Mouse (Mus musculus) embryo, embryonic 11 days (tissue): ENCODE measurements around the gene Loxl4.
A peak's percentile ranks its signal among the peaks of the same experiment; 100 is the strongest.

Experiments used
- DNase-seq: peaks from one replicate; pipeline ENCODE4 v3.0.0-alpha.2; 2015

Loxl4 gene

GRCm38 (mm10) chr19:42608082-42608481, 4.5 kb downstream of the Loxl4 start:
- no peak for DNase-seq

DNA sequence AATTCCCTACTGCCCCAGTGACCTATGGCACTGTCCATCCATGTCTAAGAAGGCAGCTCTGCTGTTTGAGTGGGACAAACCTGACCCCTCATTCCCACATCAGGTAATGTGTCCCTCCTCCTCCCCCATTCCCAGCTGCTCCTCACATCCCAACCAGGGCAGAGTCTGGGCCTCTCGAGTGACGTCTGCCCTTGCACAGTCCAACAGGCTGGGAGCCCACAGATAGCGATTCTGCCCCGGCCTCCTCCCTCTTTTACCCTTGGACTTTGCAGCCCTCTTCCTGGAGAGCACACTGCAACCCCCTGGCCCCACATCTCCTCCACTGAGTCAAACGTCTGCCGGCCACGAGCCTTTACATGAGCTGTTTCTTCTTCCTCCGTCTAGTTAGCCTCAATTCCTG, 10.0 kb downstream of the Loxl4 start:
- DNase-seq, result no peak

DNA sequence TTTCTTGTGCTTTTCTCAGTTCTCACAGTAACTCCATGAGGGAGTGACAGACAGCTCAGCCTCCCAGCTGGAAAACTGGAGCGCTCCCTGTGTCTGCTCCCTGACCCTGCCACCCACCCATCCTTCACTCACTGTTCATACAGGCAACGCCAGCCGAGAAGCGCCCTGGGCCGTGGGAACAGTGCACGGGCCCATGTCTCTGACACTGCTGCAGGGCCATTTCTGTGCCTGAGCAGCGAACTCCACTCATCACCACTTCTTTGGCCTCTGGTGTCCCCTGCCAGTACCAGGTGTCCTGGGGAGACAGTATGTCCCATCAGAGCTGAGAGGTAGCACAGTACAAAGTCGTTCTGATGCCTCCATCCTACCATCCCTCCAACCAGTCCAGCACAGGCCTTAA, 10.6 kb downstream of the Loxl4 start:
- no peak for DNase-seq

DNA sequence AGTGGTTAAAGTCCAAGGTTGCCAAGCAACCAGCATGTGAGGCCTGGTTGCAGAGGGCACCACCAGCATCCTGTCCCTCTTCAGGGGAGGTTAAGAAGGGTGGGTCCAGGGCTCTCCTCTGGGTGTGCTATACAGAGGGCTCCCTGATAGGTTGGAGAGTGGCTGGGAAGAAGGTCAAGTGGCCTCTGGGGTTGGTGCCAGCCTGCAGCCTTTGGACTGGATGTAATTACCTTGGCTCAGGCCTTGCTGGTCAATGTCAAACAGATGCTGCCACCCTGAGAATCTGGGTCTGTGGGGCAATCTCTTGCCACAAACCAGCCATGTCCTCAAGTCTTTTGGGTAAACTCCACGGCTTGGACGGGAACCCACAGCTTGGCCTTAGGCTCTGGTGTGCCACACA, 11.2 kb downstream of the Loxl4 start:
- DNase-seq, result no peak

DNA sequence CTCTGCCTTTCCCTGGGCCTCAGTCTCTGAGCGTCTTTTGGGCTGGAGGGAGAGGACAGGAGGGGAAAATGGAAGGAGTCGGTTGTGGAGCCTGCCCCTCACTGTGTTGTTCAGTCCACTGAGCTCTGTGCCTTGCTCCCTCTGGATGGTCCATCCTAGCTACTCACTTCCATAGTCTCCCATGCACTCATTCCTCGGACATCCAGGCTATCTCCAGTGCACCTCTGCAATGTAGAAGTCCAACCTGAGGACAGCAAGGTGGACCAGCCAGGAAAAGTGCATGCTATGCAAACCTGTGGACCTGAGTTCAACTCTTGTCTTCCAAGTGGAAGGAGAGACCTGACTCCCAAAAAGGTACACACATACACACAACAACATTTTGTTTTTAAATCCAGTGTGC, 12.0 kb downstream of the Loxl4 start:
- DNase-seq, result no peak

GRCm38 (mm10) chr19:42599891-42600290, 12.7 kb downstream of the Loxl4 start:
- DNase-seq, result no peak

- DNase-seq, result no peak
These were observed 14.7 kb downstream of the Loxl4 start for GRCm38 (mm10) chr19:42597896-42598295.

- no peak for DNase-seq
These were observed 15.3 kb downstream of the Loxl4 start for GRCm38 (mm10) chr19:42597286-42597685.

GRCm38 (mm10) chr19:42595066-42595465, 17.5 kb downstream of the Loxl4 start:
- no peak for DNase-seq

DNA sequence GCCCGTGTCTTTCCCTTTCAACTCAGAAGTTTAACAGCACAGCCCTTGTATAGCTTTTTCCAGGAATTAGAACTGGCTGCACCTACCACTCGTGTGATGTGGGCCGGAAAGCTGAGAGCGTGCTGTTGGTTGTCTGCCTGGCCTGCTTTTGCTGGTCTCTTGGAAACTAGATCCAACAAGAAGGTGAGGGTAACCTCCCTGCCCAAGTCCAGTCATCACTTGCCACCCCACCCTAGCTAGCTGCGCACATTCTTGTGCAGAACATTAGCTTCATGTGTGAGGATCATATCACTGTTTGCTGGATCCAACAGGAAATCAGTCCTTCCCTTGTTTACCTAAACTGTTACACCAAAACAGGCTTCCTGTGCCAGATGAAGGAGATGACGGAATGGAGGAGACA, 19.2 kb downstream of the Loxl4 start:
- no peak for DNase-seq

- no peak for DNase-seq
These were observed 21.1 kb downstream of the Loxl4 start for GRCm38 (mm10) chr19:42591534-42591933.

DNA sequence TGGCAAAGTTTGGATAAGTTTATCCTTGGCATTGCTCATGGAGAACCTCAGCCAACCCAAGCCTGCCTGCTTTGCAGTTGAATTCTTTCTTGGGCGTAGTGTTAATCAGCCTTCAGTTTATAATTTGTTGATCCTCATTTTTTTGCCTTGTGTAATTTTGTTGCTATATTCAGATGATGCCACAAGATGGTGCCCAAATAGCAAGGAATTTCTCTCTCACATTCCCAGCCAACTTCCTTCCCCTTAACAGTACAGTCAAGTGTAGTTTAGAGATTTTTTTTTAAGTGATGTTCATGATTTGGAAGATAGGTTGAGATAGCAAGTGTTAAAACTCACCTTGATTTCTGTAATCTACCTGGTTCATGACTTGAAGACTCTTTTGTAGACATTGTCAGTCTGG, 23.4 kb downstream of the Loxl4 start:
- peak; percentile 29 for DNase-seq

GRCm38 (mm10) chr19:42587704-42588103, 24.9 kb downstream of the Loxl4 start:
- no peak for DNase-seq

DNA sequence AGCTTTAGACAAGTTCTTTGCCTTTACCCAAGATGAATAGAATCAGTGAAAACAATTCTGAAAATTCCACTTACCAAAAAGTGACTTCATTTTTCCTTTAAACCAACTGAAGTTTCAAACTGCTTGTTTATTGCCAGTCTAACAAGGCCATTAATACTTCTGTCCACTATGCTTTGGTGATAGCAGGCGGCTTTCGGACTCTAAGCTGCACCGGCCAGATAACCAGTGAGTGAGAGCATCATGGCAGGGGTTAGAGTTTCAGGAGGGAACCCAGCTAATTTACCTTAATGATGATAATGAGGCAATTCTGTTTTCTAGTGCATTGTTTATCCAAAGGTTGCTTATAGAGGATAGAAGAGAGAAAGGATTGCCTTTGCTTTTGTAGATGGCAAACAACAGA, 28.4 kb downstream of the Loxl4 start:
- no peak for DNase-seq

- no peak for DNase-seq
These were observed 28.9 kb downstream of the Loxl4 start for GRCm38 (mm10) chr19:42583677-42584076.

GRCm38 (mm10) chr19:42582811-42583370, 29.7 kb downstream of the Loxl4 start:
- DNase-seq, result no peak

DNA sequence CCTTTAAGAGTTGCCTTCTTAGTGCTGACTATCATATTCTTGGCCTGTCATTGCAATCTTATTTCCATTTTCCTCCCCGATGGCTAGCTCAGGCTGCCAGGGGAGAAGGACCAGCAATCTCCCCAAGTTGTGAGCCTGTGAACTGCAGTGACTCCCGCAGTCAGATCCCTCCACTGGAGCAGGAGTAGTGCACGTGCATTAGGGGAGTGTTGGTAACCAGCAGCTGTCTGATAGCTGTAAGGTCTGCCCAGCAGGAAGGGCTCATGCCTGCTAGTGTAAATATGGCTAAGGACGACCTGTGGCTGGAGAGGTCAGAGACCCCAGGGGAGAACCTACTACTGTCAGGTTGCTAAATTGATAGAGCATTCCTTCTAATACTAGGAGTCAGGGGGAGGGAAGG, 31.9 kb downstream of the Loxl4 start:
- DNase-seq, result peak; percentile 38

DNA sequence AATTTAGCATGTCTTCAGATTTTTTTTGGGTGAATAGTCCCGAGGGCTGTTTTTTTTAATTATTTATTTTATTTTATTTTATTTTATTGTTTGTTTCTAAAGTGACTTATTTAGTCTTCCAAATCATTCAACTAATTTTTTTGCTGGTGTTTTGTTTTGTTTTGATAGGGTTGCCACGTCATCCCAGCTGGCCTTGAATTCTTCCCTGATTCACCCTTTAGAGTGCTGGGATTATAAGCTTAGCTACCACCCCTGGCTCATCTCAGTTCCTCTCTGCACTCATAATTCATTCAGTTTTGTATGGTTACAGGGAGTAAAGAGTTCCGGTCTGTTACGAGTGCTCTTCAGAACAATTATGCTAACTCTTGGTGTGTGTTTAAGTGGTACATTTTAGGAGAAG, 34.0 kb downstream of the Loxl4 start:
- no peak for DNase-seq

DNA sequence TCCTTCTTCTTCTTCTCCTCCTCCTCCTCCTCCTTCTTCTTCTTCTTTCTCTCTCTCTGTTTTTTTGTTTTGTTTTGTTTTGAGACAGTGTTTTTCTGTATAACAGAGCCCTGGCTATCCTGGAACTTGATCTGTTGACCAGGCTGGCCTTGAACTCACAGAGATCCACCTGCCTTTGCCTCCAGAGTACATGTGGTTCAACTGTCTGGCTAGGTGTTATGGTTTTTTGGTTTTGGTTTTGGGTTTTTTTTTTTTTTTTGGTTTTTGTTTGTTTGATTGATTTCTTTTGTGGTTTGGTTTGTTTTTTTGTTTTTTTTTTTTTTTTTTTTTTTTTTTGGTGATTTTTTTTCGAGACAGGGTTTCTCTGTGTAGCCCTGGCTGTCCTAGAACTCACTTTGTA, 35.8 kb downstream of the Loxl4 start:
- DNase-seq, result no peak

GRCm38 (mm10) chr19:42575317-42575716, 37.3 kb downstream of the Loxl4 start:
- DNase-seq, result no peak

DNA sequence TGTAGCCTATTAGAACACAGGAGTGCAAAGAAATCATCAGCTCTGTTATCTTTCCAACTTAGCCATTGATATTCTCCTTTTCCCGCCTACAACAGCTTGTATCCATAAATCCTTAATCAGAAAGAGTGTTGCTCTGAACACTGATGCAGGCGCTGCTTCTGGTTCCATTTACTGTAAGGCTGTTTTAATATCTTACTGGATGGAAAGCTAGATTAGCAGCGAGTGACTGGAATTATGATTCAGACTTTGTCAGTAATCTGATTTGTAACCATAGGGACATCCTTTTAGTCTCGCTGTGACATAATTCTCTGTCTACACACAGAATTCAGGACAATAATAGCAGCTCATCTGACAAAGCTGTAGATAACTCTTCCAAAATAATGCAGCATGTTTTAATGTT, 41.3 kb downstream of the Loxl4 start:
- DNase-seq, result no peak

GRCm38 (mm10) chr19:42569076-42569475, 43.5 kb downstream of the Loxl4 start:
- DNase-seq, result no peak

GRCm38 (mm10) chr19:42567020-42567419, 45.6 kb downstream of the Loxl4 start:
- no peak for DNase-seq

GRCm38 (mm10) chr19:42566283-42567019, 46.2 kb downstream of the Loxl4 start:
- no peak for DNase-seq

DNA sequence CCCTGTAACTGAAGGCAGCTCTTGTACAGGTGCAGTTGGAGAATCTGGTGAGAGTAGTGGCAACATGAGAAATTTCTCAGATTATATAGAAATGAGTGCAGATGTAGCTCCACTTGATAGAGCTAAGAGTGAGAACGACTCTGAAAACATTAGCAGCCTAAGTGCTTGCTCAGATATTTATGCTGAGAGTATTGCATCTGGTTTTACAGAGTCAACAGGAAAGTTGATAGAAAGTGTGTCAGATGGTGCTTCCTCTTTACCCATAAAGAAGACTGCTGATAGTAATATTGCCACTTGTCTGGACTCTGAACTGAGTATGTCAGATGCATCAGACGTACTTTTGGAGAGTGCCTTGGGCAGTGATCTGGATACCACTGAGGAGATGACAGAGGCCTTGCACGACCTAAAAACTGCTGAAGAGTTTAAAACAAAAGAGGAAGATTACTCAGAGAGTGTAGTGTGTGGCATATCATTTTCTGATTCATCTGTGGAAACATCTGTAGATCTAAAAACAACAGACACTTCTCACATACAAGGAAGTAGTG, 48.8 kb downstream of the Loxl4 start:
- no peak for DNase-seq
